Mouse (Mus musculus): ENCODE results near the gene Nhs. TPM values are rescaled to one million over a fixed set of nuclear protein-coding genes. Genes with fewer than 3 reads are reported as not detected.

Gene Nhs
- polyA plus RNA-seq, 1 experiment: 0.62 TPM

- Histone ChIP-seq H3K4me1 (ENCODE audit: control insufficient read depth, insufficient read depth, insufficient read length, low read length) (0 out of 2 replicates have a peak, but pooled peaks cover 2% of the 10 kb centered on the region), H3K27ac (ENCODE audit: insufficient read depth, low read depth, low read length) (no peak overlapping the region), H3K27me3 (ENCODE audit: control insufficient read depth, insufficient read depth, low read length) (no peaks in the 10 kb centered on the region), H3K36me3 (ENCODE audit: control insufficient read depth, insufficient read depth, low read length) (no peaks in the 10 kb centered on the region), H3K4me3 (ENCODE audit: low read depth, low read length) (no peak overlapping the region)
- WGBS: 58% methylated on average over 1 of the region's 1 CpGs
- TF ChIP-seq CTCF (IDR thresholded peaks at IDR 0.05; ENCODE audit: extremely low read depth, insufficient read length, insufficient replicate concordance, low read depth, low read length) (no peak), POLR2A (IDR thresholded peaks at IDR 0.05; ENCODE audit: low read depth, low read length) (no peak)
Measured at GRCm38 (mm10) chrX:161990171-161990570, 169.4 kb downstream of the Nhs start.

DNA sequence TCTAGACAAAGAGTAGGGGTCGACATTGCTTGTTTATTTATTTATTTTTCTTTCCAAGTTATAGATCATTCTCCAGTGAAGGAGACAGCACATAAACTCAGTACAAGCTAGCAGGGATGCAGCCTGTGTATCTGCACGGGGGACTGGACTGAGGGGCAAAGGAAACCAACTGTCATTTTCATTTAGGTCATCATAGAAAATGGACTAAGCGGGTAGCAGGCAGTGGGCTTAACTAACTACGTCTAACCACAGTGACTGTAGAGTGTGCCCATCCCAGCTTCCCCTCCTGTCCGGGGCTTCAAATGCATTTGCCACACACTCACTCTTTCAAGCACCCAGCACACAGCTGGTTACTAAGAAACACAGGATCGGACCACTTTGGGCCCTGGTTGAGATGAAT, 174.6 kb downstream of the Nhs start:
- 75% methylated on average over 6 of the region's 6 CpGs for WGBS

DNA sequence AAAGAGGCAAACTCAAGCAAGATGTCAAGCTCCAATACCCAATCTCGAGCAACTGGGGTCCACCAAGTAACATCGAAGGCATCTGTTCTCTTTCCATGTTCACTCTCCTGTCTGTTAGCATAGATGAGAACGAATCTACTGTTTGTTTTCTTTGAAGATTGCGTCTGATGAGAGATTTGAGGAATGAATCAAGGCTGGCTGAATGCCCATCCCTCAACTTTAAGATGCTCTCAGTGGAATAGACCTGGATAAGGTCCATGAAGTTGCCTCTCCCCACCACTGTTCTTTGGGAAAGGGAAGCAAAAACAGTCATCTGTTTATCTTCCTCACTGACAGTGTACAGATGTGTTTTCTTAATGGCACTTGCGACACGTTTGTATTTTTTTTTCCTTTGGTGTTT, 178.1 kb downstream of the Nhs start:
- 72% methylated on average over 6 of the region's 6 CpGs for WGBS
- H3K27me3 ChIP-seq (ENCODE audit: control insufficient read depth, insufficient read depth, low read length): no peaks in the 10 kb centered on the region
- H3K4me3 ChIP-seq (ENCODE audit: low read depth, low read length): no peak overlapping the region
- H3K4me1 ChIP-seq (ENCODE audit: control insufficient read depth, insufficient read depth, insufficient read length, low read length): 0 out of 2 replicates have a peak, but pooled peaks cover 1% of the 10 kb centered on the region
- no peak overlapping the region for H3K27ac ChIP-seq (ENCODE audit: insufficient read depth, low read depth, low read length)
- TF ChIP-seq POLR2A (IDR thresholded peaks at IDR 0.05; ENCODE audit: low read depth, low read length) (no peak), CTCF (IDR thresholded peaks at IDR 0.05; ENCODE audit: extremely low read depth, insufficient read length, insufficient replicate concordance, low read depth, low read length) (no peak)
- no peaks in the 10 kb centered on the region for H3K36me3 ChIP-seq (ENCODE audit: control insufficient read depth, insufficient read depth, low read length)

More for the DNA sequence above, 174.6 kb downstream of the Nhs start:
- Histone ChIP-seq H3K36me3 (ENCODE audit: control insufficient read depth, insufficient read depth, low read length) (no peaks in the 10 kb centered on the region), H3K4me1 (ENCODE audit: control insufficient read depth, insufficient read depth, insufficient read length, low read length) (no peaks in the 10 kb centered on the region), H3K4me3 (ENCODE audit: low read depth, low read length) (no peak overlapping the region), H3K27me3 (ENCODE audit: control insufficient read depth, insufficient read depth, low read length) (no peaks in the 10 kb centered on the region), H3K27ac (ENCODE audit: insufficient read depth, low read depth, low read length) (no peak overlapping the region)
- no peak for TF ChIP-seq POLR2A (IDR thresholded peaks at IDR 0.05; ENCODE audit: low read depth, low read length)
- no peak for TF ChIP-seq CTCF (IDR thresholded peaks at IDR 0.05; ENCODE audit: extremely low read depth, insufficient read length, insufficient replicate concordance, low read depth, low read length)

DNA sequence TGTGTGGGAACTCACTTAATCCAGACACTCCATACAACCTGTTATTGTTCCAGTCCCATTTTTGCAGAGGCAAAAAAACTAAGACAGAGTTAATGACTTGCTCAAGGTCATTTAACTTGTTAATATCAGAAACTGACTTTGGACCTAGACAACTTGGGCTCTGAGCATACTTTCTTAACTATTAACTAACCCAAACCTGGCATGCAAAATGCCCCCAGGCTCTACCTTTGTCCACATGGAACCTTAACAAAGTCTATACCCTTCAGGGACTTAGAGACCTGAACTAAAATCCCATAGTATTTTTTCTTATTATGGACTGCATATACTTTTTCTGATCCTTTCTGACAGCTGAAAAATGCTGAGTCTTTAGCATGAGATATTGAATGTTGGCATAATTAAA, 179.6 kb downstream of the Nhs start:
- no peak for TF ChIP-seq POLR2A (IDR thresholded peaks at IDR 0.05; ENCODE audit: low read depth, low read length)
- no peak for TF ChIP-seq CTCF (IDR thresholded peaks at IDR 0.05; ENCODE audit: extremely low read depth, insufficient read length, insufficient replicate concordance, low read depth, low read length)
- H3K27ac ChIP-seq (ENCODE audit: insufficient read depth, low read depth, low read length): no peak overlapping the region
- no peaks in the 10 kb centered on the region for H3K27me3 ChIP-seq (ENCODE audit: control insufficient read depth, insufficient read depth, low read length)
- 0 out of 2 replicates have a peak, but pooled peaks cover 1% of the 10 kb centered on the region for H3K4me1 ChIP-seq (ENCODE audit: control insufficient read depth, insufficient read depth, insufficient read length, low read length)
- no peak overlapping the region for H3K4me3 ChIP-seq (ENCODE audit: low read depth, low read length)
- H3K36me3 ChIP-seq (ENCODE audit: control insufficient read depth, insufficient read depth, low read length): no peaks in the 10 kb centered on the region

DNA sequence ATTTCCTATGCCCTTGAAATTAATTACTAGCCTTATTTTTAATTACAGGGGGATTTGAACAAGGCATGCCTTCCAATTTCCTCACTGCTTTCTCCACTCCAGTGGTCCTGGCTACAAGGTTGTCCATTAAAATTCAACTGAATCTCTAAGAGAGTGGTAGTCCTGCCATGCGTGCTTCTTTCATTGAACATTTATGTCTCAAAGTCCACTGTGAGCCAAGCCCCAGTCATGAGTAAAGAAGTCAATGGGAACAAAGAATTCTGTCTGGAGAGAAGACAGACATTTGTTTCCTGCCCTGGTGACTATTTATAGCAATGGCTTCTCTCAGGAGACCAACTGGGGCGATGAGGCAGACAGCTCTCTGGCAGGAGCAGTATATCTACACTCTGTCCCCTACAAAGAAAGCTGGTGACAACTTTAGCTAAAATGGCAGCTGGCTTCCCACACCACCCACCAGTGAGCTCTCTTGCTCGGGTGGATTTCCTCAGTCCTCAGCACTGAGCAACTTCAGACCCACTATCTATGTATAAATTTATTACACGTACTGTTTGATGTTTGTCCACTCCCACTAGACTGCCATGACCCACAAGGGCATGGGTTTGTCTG, 182.2 kb downstream of the Nhs start:
- H3K27ac ChIP-seq (ENCODE audit: insufficient read depth, low read depth, low read length): no peak overlapping the region

DNA sequence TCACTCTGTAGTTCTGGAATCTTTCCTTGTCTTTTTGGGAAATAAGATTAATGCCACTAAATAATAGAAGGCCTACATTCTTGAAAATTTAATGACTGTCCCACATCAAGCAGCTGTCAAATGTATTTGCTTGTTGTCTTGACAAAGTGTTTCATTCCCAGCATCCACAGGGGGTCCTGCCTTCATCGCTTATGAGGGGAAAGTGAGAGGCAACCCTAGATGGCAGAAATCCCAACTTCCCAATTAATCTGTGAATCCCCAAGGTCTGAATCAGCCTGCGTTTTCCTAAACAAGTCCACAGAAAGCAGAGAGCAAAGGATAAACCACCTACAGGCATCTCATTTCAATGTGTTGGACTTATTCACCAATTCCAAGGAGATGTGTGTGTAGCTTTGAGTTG, 183.2 kb downstream of the Nhs start:
- 0 out of 2 replicates have a peak, but pooled peaks cover 1% of the 10 kb centered on the region for H3K4me1 ChIP-seq (ENCODE audit: control insufficient read depth, insufficient read depth, insufficient read length, low read length)
- H3K4me3 ChIP-seq (ENCODE audit: low read depth, low read length): no peak overlapping the region
- no peak overlapping the region for H3K27ac ChIP-seq (ENCODE audit: insufficient read depth, low read depth, low read length)
- no peaks in the 10 kb centered on the region for H3K36me3 ChIP-seq (ENCODE audit: control insufficient read depth, insufficient read depth, low read length)
- 93% methylated on average over 2 of the region's 2 CpGs for WGBS
- no peaks in the 10 kb centered on the region for H3K27me3 ChIP-seq (ENCODE audit: control insufficient read depth, insufficient read depth, low read length)
- TF ChIP-seq CTCF (IDR thresholded peaks at IDR 0.05; ENCODE audit: extremely low read depth, insufficient read length, insufficient replicate concordance, low read depth, low read length) (no peak), POLR2A (IDR thresholded peaks at IDR 0.05; ENCODE audit: low read depth, low read length) (no peak)

More for the DNA sequence above, 182.2 kb downstream of the Nhs start:
- H3K4me1 ChIP-seq (ENCODE audit: control insufficient read depth, insufficient read depth, insufficient read length, low read length): 0 out of 2 replicates have a peak, but pooled peaks cover 1% of the 10 kb centered on the region
- no peaks in the 10 kb centered on the region for H3K27me3 ChIP-seq (ENCODE audit: control insufficient read depth, insufficient read depth, low read length)
- no peak for TF ChIP-seq POLR2A (IDR thresholded peaks at IDR 0.05; ENCODE audit: low read depth, low read length)
- TF ChIP-seq CTCF (IDR thresholded peaks at IDR 0.05; ENCODE audit: extremely low read depth, insufficient read length, insufficient replicate concordance, low read depth, low read length): no peak
- no peak overlapping the region for H3K4me3 ChIP-seq (ENCODE audit: low read depth, low read length)
- 55% methylated on average over 4 of the region's 4 CpGs for WGBS
- no peaks in the 10 kb centered on the region for H3K36me3 ChIP-seq (ENCODE audit: control insufficient read depth, insufficient read depth, low read length)

GRCm38 (mm10) chrX:161973572-161973971, 186.0 kb downstream of the Nhs start:
- Histone ChIP-seq H3K4me3 (ENCODE audit: low read depth, low read length) (no peak overlapping the region), H3K4me1 (ENCODE audit: control insufficient read depth, insufficient read depth, insufficient read length, low read length) (0 out of 2 replicates have a peak, but pooled peaks cover 1% of the 10 kb centered on the region), H3K36me3 (ENCODE audit: control insufficient read depth, insufficient read depth, low read length) (no peaks in the 10 kb centered on the region), H3K27ac (ENCODE audit: insufficient read depth, low read depth, low read length) (no peak overlapping the region), H3K27me3 (ENCODE audit: control insufficient read depth, insufficient read depth, low read length) (no peaks in the 10 kb centered on the region)
- TF ChIP-seq POLR2A (IDR thresholded peaks at IDR 0.05; ENCODE audit: low read depth, low read length) (no peak), CTCF (IDR thresholded peaks at IDR 0.05; ENCODE audit: extremely low read depth, insufficient read length, insufficient replicate concordance, low read depth, low read length) (no peak)
- WGBS: 65% methylated on average over 3 of the region's 3 CpGs
